Mouse (Mus musculus) hematopoietic stem cell, adult 5-6 weeks (primary cell): ENCODE data around the gene Calml3. TPM values are rescaled to one million over a fixed set of nuclear protein-coding genes. Genes with fewer than 3 reads are reported as not detected.

Experiments used
- ATAC-seq, 2 experiments: fragments of 125-278 bp in 1 of 2; replicated peaks in 1 of 2; 2 replicates each; pipeline ENCODE4 v1.8.0; 2016 to 2017; ENCODE audit warnings: inconsistent platforms in 2 of 2, mild to moderate bottlenecking in 2 of 2, moderate number of reproducible peaks in 2 of 2, low read depth in 1 of 2, moderate TSS enrichment in 1 of 2; ENCODE audit not compliant: low FRiP score in 2 of 2, poor library complexity in 2 of 2, severe bottlenecking in 2 of 2, insufficient read depth in 1 of 2, low TSS enrichment in 1 of 2
- total RNA-seq: library from RNA; stranded (forward); fragments of 172-1452, 232-1000 nt; gene quantifications from 2 replicates; pipeline ENCODE4 v1.2.3, GENCODE M21; 2017

Calml3 gene
- total RNA-seq, 1 experiment from 2014 or later: not detected

GRCm38 (mm10) chr13:3767086-3767485 is 37.0 kb downstream of the Calml3 start:
- no peak for ATAC-seq

- no peak for ATAC-seq
Observed at GRCm38 (mm10) chr13:3765781-3766180, 38.3 kb downstream of the Calml3 start.

- ATAC-seq: no peak
Observed at GRCm38 (mm10) chr13:3761131-3761530, 43.0 kb downstream of the Calml3 start.

- no peak for ATAC-seq
Observed at GRCm38 (mm10) chr13:3758347-3758746, 45.8 kb downstream of the Calml3 start.

GRCm38 (mm10) chr13:3753291-3753690 is 50.8 kb downstream of the Calml3 start:
- ATAC-seq: no peak

Other genes starting within 250 kb of the Calml3 start
- gene Fam208b, start 193.2 kb downstream of the Calml3 start, total RNA-seq: 63.0 and 69.9 TPM in 2 replicates
- 7.8 and 14.4 TPM in 2 replicates for gene Asb13, start 170.3 kb downstream of the Calml3 start, total RNA-seq
- gene Calm4, start 33.4 kb upstream of the Calml3 start, total RNA-seq: 2.3 TPM in 1 of 2 replicates, not detected in the other
- not detected in 2 replicates for gene Calm5, start 49.9 kb upstream of the Calml3 start, total RNA-seq
- 137 and 192 TPM in 2 replicates for gene Net1, start 113.9 kb upstream of the Calml3 start, total RNA-seq
- gene Tubal3, start 114.0 kb upstream of the Calml3 start, total RNA-seq: not detected in 2 replicates
- gene Ucn3, start 141.0 kb upstream of the Calml3 start, total RNA-seq: not detected in 2 replicates
- gene Akr1c14, start 244.7 kb upstream of the Calml3 start, total RNA-seq: 0.15 and 0.25 TPM in 2 replicates